Mouse (Mus musculus) erythroblast, embryonic 14.5 days (primary cell): ENCODE data around the gene Pole4.

Experiments used
- GATA1 ChIP-seq: IDR thresholded peaks from 2 replicates; pipeline ENCODE4 v1.6.1; 2012; ENCODE audit warnings: low read length, inconsistent platforms, mixed read lengths
- TAL1 ChIP-seq: IDR thresholded peaks from 3 replicates; pipeline ENCODE4 v1.6.1; 2012; ENCODE audit warnings: low read length, inconsistent platforms, mixed read lengths

GRCm38 (mm10) chr6:82640046-82640445 lies 65.1 kb downstream of the Pole4 start:
- TF ChIP-seq TAL1 (no peak), GATA1 (no peak)
